Mouse (Mus musculus): ENCODE results near the gene Ncor1.

DNA sequence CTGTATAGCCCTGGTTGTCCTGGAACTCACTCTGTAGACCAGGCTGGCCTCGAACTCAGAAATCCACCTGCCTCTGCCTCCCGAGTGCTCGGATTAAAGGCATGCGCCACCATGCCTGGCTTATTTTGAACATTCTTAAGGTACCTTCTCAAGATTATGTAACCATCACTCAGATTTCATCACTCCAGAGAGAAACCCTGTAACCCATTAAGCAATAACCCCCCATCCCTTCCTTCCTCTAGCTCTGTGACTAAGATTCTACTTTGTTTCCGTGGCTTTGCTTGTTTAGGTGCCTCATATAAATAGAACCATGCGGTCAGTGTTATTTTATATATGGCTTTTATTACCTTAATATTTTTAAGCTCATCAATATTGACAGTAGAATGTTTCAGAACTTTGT is 12.1 kb upstream of the Ncor1 start:
- TF ChIP-seq POLR2A (IDR thresholded peaks at IDR 0.05; ENCODE audit: control insufficient read depth, extremely low read depth, insufficient read depth, low read length, poor library complexity) = no peak
- TF ChIP-seq CTCF (IDR thresholded peaks at IDR 0.05; ENCODE audit: borderline replicate concordance, control insufficient read depth, extremely low read depth, insufficient read depth, low read length, poor library complexity) = no peak
